9 mouse cellular contexts compared by ENCODE assay signal in genomic region chr2:151000402-151001178, GRCm38 (mm10). TPM values are rescaled to one million over a fixed set of nuclear protein-coding genes. Genes with fewer than 3 reads are reported as not detected.
DNase-seq lines count a peak whose midpoint lies in the region; ATAC-seq and TF ChIP-seq lines count a peak whose summit lies in the region.
"Had no signal": no experiment of that assay in that cellular context is flagged by ENCODE, and none has a peak within 500 bp of the region (broad histone marks: within the 10 kb centered on the region; RNA-seq: fewer than 3 reads in every experiment).

No protein-coding gene starts in this region.

- H3K4me3 ChIP-seq in gastrocnemius, adult 2 months, result no peak overlapping the region
- no peak overlapping the region for H3K4me3 ChIP-seq in embryonic fibroblast, embryonic 13.5 days (ENCODE audit: insufficient read depth, low read length)
- H3K4me3 ChIP-seq in hindbrain, embryonic 11.5 days (ENCODE audit: low read depth, low read length), result no peak overlapping the region
- H3K4me3 ChIP-seq in layer of hippocampus, adult 2 months, result no peak overlapping the region

- TF ChIP-seq POLR2A in embryonic fibroblast, embryonic 13.5 days (IDR thresholded peaks at IDR 0.05; ENCODE audit: low read depth, low read length), result no peak

- no peaks in the 10 kb centered on the region for H3K9me3 ChIP-seq in hindbrain, embryonic 11.5 days (ENCODE audit: control insufficient read depth, low read length)

- no peaks in the 10 kb centered on the region for H3K36me3 ChIP-seq in hindbrain, embryonic 11.5 days (ENCODE audit: control insufficient read depth, insufficient read depth, low read length)

- H3K4me2 ChIP-seq in hindbrain, embryonic 11.5 days (replicated peaks; ENCODE audit: low read depth, low read length), result no peak overlapping the region

- TF ChIP-seq CTCF in gastrocnemius, adult 2 months (IDR thresholded peaks at IDR 0.05), result peak; percentile 75
- TF ChIP-seq CTCF in embryonic fibroblast, embryonic 13.5 days (IDR thresholded peaks at IDR 0.05; ENCODE audit: borderline replicate concordance, insufficient read depth, low read length), result peak; percentile 84
- TF ChIP-seq CTCF in layer of hippocampus, adult 2 months (conservative IDR thresholded peaks at IDR 0.05), result peak; percentile 90

- intact Hi-C loops in gastrocnemius, adult 2 months (cut with DNase I), result loop anchor here (2.0 to 5.0 kb wide), 2 partner anchors 198 to 323 kb away; no protein-coding TSS in a partner anchor

- no peak overlapping the region for H3K27ac ChIP-seq in gastrocnemius, adult 2 months
- no peak overlapping the region for H3K27ac ChIP-seq in embryonic fibroblast, embryonic 13.5 days (ENCODE audit: insufficient read depth, low read length)
- H3K27ac ChIP-seq in hindbrain, embryonic 11.5 days (ENCODE audit: low read depth, low read length), result no peak overlapping the region
- H3K27ac ChIP-seq in layer of hippocampus, adult 2 months, result no peak overlapping the region
- H3K27ac ChIP-seq: macrophage had no signal

- peaks cover 11% of the 10 kb centered on the region for H3K4me1 ChIP-seq in embryonic fibroblast, embryonic 13.5 days (ENCODE audit: control insufficient read depth, insufficient read depth, low read length)
- no peaks in the 10 kb centered on the region for H3K4me1 ChIP-seq in hindbrain, embryonic 11.5 days (replicated peaks; ENCODE audit: control insufficient read depth, insufficient read depth, low read length)

- WGBS in hindbrain, embryonic 11.5 days, result 50% methylated on average over 7 of the region's 7 CpGs

- no peak overlapping the region for H3K9ac ChIP-seq in hindbrain, embryonic 11.5 days (ENCODE audit: low read depth, low read length)

- ATAC-seq in hindbrain, embryonic 11.5 days (ENCODE audit: low FRiP score), result peak; percentile 84; the same call in 1 of the 2 replicates

- H3K27me3 ChIP-seq in hindbrain, embryonic 11.5 days (ENCODE audit: control insufficient read depth, insufficient read depth, low read length), result no peaks in the 10 kb centered on the region

- DNase-seq in gastrocnemius, adult 2 months, result peak; percentile 58
- DNase-seq in gastrocnemius, postnatal 25 days, result no peak
- DNase-seq in adrenal gland, postnatal 36 days, result peak; percentile 62 to 71
- DNase-seq in hindbrain, embryonic 11.5 days (ENCODE audit: low spot score), result peak; percentile 66
- peak; percentile 47 to 66 for DNase-seq in layer of hippocampus, adult 2 months (ENCODE audit: low spot score in 2 of 2)
- DNase-seq in lung, postnatal 10 days, result peak; percentile 72
- peak; percentile 80 to 82 for DNase-seq in right cerebral cortex, postnatal 10 days (ENCODE audit: low spot score in 2 of 2)

RNA-seq across cellular contexts. Expression of gene Ninl, which starts 38.6 kb away (rescaled TPM):
- total RNA-seq in gastrocnemius, adult 2 months (2021), result under 1 TPM; 0.50 to 0.51 TPM
- under 1 TPM; 0.29 to 0.43 TPM for total RNA-seq in gastrocnemius, postnatal 25 days (2021)
- total RNA-seq in adrenal gland, postnatal 36 days (2021), result 10 to 100 TPM; 15.4 to 24.7 TPM
- 7.3 and 9.2 TPM in 2 replicates for polyA plus RNA-seq in embryonic fibroblast, embryonic 13.5 days (2011; ENCODE audit: insufficient read length, low read depth, missing spikeins)
- polyA plus RNA-seq in hindbrain, embryonic 11.5 days (2014; fragmentation: Nextera tagmentation; extraction: Ambion mirVana), result 10.7 and 10.9 TPM in 2 replicates
- total RNA-seq in layer of hippocampus, adult 2 months (2021), result 1 to 10 TPM; 5.4 to 6.7 TPM

RNA-seq across cellular contexts. Expression of gene Nanp, which starts 38.6 kb away (rescaled TPM):
- total RNA-seq in gastrocnemius, adult 2 months (2021), result 1 to 10 TPM; 2.6 to 3.8 TPM
- total RNA-seq in gastrocnemius, postnatal 25 days (2021), result 1 to 10 TPM; 3.3 to 3.4 TPM
- total RNA-seq in adrenal gland, postnatal 36 days (2021), result 10 to 100 TPM in 1 of 2 experiments, 1 to 10 TPM in 1; 8.7 to 11.1 TPM
- polyA plus RNA-seq in embryonic fibroblast, embryonic 13.5 days (2011; ENCODE audit: insufficient read length, low read depth, missing spikeins), result 11.3 and 15.5 TPM in 2 replicates
- 41.8 and 42.4 TPM in 2 replicates for polyA plus RNA-seq in hindbrain, embryonic 11.5 days (2014; fragmentation: Nextera tagmentation; extraction: Ambion mirVana)
- 10 to 100 TPM; 21.1 to 22.8 TPM for total RNA-seq in layer of hippocampus, adult 2 months (2021)

Comparison
In these comparisons a context has a peak if more than half of its experiments do, and no peak if none do; other contexts are left out.
1. RNA of gene Ninl, which starts 38.6 kb away (total RNA-seq): 15.4 to 24.7 TPM in adrenal gland, postnatal 36 days and 5.4 to 6.7 TPM in layer of hippocampus, adult 2 months; 0.50 to 0.51 TPM in gastrocnemius, adult 2 months and 0.29 to 0.43 TPM in gastrocnemius, postnatal 25 days; every median in the first group is over 4 times any median in the second.
2. Peak in every context shown above with its lines, with median percentiles within 50 percentile points of each other: CTCF ChIP-seq.